Mouse (Mus musculus) forebrain, embryonic 15.5 days (tissue): ENCODE measurements around the gene Fam71e1. TPM values are rescaled to one million over a fixed set of nuclear protein-coding genes. Genes with fewer than 3 reads are reported as not detected.

Source experiments
- ATAC-seq: fragments of 200-750 bp; cut with Nextera tagmentation; replicated peaks from 2 replicates; pipeline ENCODE4 v1.8.0; 2017; ENCODE audit warnings: mild to moderate bottlenecking, moderate TSS enrichment, moderate library complexity
- H3K27ac ChIP-seq: fragments of 300-500 bp; sonication (generic); replicated peaks from 2 replicates; pipeline ENCODE4 v1.5.1; 2015; ENCODE audit warnings: mild to moderate bottlenecking, inconsistent platforms
- H3K27me3 ChIP-seq: fragments of 300-500 bp; sonication (generic); 2 replicates; pipeline ENCODE4 v1.6.1; 2015; ENCODE audit warnings: inconsistent platforms
- H3K36me3 ChIP-seq: fragments of 300-500 bp; sonication (generic); 2 replicates; pipeline ENCODE4 v1.6.1; 2015; ENCODE audit warnings: mild to moderate bottlenecking, inconsistent platforms
- H3K4me1 ChIP-seq: fragments of 300-500 bp; sonication (generic); 2 replicates; pipeline ENCODE4 v1.6.1; 2015; ENCODE audit warnings: inconsistent platforms
- H3K4me2 ChIP-seq: fragments of 300-500 bp; sonication (generic); replicated peaks from 2 replicates; pipeline ENCODE4 v1.6.1; 2015; ENCODE audit warnings: mild to moderate bottlenecking, inconsistent platforms
- H3K4me3 ChIP-seq: fragments of 300-500 bp; sonication (generic); 2 replicates; pipeline ENCODE4 v1.5.1; 2015; ENCODE audit warnings: mild to moderate bottlenecking, inconsistent platforms
- H3K9ac ChIP-seq: fragments of 300-500 bp; sonication (generic); replicated peaks from 2 replicates; pipeline ENCODE4 v1.6.1; 2015; ENCODE audit warnings: mild to moderate bottlenecking, inconsistent platforms
- H3K9me3 ChIP-seq: fragments of 300-500 bp; sonication (generic); 2 replicates; pipeline ENCODE4 v1.6.1; 2016; ENCODE audit warnings: inconsistent platforms
- WGBS: fragments of 180-500 bp; shearing (Covaris S2); methylation state at CpG from one replicate; pipeline ENCODE4 v1.1.7; 2015; ENCODE audit warnings: mixed read lengths; 5-methylcytosine and 5-hydroxymethylcytosine counted together
- microRNA-seq: library from miRNA; unstranded; fragments of <30 nt; microRNA quantifications from one replicate; pipeline ENCODE4, GENCODE M21; 2016
- polyA plus RNA-seq: library from polyadenylated mRNA; unstranded; fragments of >200 nt; fragmentation: Nextera tagmentation; extraction: Ambion mirVana; gene quantifications from 2 replicates; pipeline ENCODE4 v1.2.1, GENCODE M21; 2015

Fam71e1 gene
- polyA plus RNA-seq, 1 experiment from 2014 or later = 30.2 TPM

DNA sequence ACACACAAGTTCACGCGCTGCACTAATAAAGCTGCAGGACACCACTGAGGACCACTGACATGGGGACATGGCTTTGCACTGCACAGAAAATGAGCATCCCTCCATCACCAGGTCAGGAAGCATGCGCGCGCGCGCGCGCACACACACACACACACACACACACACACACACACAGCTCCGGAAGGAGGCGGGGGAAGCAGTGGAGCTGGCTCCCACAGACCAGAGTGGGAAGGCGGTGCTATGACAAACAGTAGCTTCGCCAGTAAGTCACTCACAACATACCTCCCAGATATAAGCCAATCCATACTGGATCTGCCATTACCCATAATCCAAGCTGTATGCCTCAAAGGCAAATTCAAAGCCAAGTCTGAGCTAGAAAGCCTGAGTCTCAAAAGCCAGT, 50.7 kb downstream of the Fam71e1 start:
- H3K27ac ChIP-seq = no peak overlapping the region
- WGBS = 92% methylated on average over 13 of the region's 13 CpGs
- no peak overlapping the region for H3K9ac ChIP-seq
- ATAC-seq = no peak
- peaks cover 15% of the 10 kb centered on the region for H3K4me1 ChIP-seq
- peaks cover 24% of the 10 kb centered on the region for H3K36me3 ChIP-seq
- no peak overlapping the region for H3K4me3 ChIP-seq
- no peaks in the 10 kb centered on the region for H3K27me3 ChIP-seq
- H3K4me2 ChIP-seq = peak overlapping the region; percentile 97
- no peaks in the 10 kb centered on the region for H3K9me3 ChIP-seq

DNA sequence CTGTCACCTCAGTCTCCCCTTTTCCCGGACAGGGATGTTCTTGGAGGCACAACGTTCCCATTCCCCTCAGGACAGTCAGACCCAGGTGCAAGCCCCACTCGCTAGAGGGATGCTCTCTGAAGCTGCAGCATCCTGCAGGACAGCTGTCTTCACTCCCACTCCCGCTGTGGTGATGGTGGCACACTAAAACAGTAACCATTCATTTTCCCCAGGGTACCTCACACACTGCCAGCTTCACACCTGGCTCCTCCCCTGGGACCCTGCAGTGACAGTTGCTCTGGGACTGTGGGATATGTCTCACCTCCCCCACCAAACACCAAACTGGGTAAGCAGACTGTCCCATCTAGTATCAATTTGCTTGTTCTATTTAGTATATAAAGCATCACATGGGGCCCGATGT, 51.3 kb downstream of the Fam71e1 start:
- 22% methylated on average over 5 of the region's 5 CpGs for WGBS
- ATAC-seq = no peak
- H3K4me2 ChIP-seq = peak overlapping the region; percentile 97
- peaks cover 24% of the 10 kb centered on the region for H3K36me3 ChIP-seq
- H3K4me3 ChIP-seq = peak overlapping the region; percentile 65
- peaks cover 18% of the 10 kb centered on the region for H3K4me1 ChIP-seq
- H3K27ac ChIP-seq = no peak overlapping the region
- H3K27me3 ChIP-seq = no peaks in the 10 kb centered on the region
- no peaks in the 10 kb centered on the region for H3K9me3 ChIP-seq
- peak overlapping the region; percentile 51 for H3K9ac ChIP-seq

DNA sequence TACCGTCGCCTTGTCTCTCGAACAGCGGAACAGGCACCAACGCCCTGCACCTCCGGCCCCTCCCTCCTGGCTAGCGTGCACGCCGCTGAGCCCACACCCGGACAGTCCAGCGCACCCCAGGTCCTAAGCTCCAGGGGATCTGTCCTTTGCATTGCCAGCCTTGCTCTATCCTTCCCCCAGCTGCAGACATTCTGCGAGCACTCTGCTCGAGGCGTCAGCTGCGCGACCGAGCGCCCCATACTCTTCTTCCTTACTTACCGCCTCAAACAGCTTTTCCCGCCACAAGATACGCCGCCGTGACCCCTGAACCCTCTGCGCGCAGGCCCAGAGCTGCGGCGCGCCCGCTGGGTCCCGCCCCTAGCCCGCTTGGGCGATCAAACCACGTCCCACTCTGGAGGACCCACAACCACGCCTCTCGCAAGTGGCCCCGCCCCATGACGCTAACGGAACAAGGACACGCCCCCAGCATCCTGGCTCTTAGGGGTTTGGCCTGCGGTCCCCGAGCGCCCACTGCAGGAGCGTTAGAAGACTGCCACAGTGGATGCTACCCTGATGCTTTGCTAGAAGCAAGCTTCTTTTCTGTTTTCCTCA, 52.2 kb downstream of the Fam71e1 start, which contains the start of gene Pold1:
Pold1 (minus strand) TSS at position 353 of the 591 bp plus-strand sequence.
- no peaks in the 10 kb centered on the region for H3K27me3 ChIP-seq
- WGBS = under 1% methylated on average over 43 of the region's 43 CpGs
- H3K4me2 ChIP-seq = peak within 1 kb of the TSS; percentile 97
- peak within 1 kb of the TSS; percentile 55 for H3K27ac ChIP-seq
- no peaks in the 10 kb centered on the region for H3K9me3 ChIP-seq
- peak; percentile 93 for ATAC-seq
- H3K9ac ChIP-seq = peak within 1 kb of the TSS; percentile 51
- H3K36me3 ChIP-seq = peaks cover 24% of the 10 kb centered on the region
- H3K4me1 ChIP-seq = peaks cover 25% of the 10 kb centered on the region
- H3K4me3 ChIP-seq = peak within 1 kb of the TSS; percentile 65

DNA sequence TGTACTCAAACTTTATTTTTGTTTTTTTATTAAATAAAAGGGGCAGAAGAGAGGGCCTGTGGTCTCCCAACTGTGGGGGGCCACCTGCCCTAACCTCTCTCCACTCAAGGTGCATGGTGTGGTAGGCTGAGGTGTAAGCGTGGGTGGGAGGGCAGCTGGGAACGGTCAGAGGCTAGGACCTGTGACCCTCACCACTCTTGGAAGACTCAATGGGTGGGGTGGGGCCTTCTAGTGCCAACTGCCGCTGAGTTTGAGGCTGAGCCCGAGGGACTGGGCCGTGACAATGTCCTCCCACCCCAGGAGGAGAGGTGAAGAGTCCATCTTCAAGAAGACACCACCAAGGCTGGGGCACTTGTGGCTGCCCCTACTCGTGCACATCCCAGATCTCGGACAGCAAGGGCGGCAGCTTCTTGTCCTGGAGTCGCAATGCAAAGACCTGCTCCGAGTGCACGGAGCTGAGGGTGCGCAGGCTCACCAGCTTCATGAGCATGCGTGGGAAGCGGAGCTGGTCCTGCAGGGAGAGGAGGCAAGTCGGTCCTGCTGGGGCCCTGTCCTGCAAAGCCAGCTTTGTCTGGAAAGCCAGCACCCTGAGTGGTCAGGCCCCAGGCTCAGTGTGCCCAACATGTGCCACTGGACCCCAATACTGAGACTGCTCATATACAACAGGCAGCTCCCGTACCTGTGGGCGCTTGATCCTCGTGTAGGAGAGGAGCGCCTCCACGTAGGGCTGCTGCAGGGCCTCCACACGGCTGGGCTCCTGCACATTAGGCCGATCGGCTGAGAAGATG, 53.4 kb downstream of the Fam71e1 start:
- ATAC-seq = no peak
- WGBS = 93% methylated on average over 23 of the region's 23 CpGs

DNA sequence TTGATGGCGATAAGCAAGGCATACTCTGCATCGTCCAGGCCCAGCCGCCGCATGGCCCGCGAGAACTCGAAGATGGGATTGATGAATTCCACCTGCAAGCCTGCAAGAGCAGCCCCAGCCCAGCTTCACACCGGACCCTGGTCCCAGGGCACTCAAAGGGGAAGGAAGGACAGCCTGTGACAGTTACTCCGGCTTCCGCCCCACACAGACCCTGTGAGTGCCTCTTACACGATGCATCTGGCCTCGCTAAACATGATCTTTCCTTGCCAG, 54.0 kb downstream of the Fam71e1 start:
- WGBS = 96% methylated on average over 12 of the region's 12 CpGs
- Histone ChIP-seq H3K27me3 (0 out of 2 replicates have a peak, but pooled peaks cover 1% of the 10 kb centered on the region), H3K9ac (no peak overlapping the region), H3K36me3 (peaks cover 24% of the 10 kb centered on the region), H3K4me3 (no peak overlapping the region), H3K27ac (no peak overlapping the region), H3K4me2 (no peak overlapping the region), H3K4me1 (peaks cover 29% of the 10 kb centered on the region), H3K9me3 (no peaks in the 10 kb centered on the region)
- no peak for ATAC-seq

More for the DNA sequence above, 53.4 kb downstream of the Fam71e1 start:
- Histone ChIP-seq H3K9ac (no peak overlapping the region), H3K9me3 (no peaks in the 10 kb centered on the region), H3K27ac (no peak overlapping the region), H3K36me3 (peaks cover 24% of the 10 kb centered on the region), H3K4me2 (no peak overlapping the region), H3K27me3 (no peaks in the 10 kb centered on the region), H3K4me1 (peaks cover 29% of the 10 kb centered on the region), H3K4me3 (no peak overlapping the region)

Small RNA genes lying within 50 kb of the gene (microRNA-seq; reads per million reads assigned to microRNA genes)
- not detected for gene Mir7052
- gene Mir7053 = 0.66 reads per million

Other genes starting within 250 kb of the Fam71e1 start
- 0.72 and 1.2 TPM in 2 replicates for gene 1700028J19Rik, start 249.9 kb upstream of the Fam71e1 start, polyA plus RNA-seq
- gene 2410002F23Rik, start 249.9 kb upstream of the Fam71e1 start, polyA plus RNA-seq = 219 and 222 TPM in 2 replicates
- gene Acp4, start 239.2 kb upstream of the Fam71e1 start, polyA plus RNA-seq = not detected in 2 replicates
- not detected in 2 replicates for gene Gm15517, start 235.1 kb upstream of the Fam71e1 start, polyA plus RNA-seq
- 3.7 TPM in 2 replicates for gene Clec11a, start 189.7 kb upstream of the Fam71e1 start, polyA plus RNA-seq
- 22.0 and 24.2 TPM in 2 replicates for gene Shank1, start 186.3 kb upstream of the Fam71e1 start, polyA plus RNA-seq
- gene Syt3, start 112.5 kb upstream of the Fam71e1 start, polyA plus RNA-seq = 24.5 and 26.7 TPM in 2 replicates
- gene 1700008O03Rik, start 110.8 kb upstream of the Fam71e1 start, polyA plus RNA-seq = 1.1 and 1.4 TPM in 2 replicates
- gene Lrrc4b, start 67.6 kb upstream of the Fam71e1 start, polyA plus RNA-seq = 15.6 and 15.7 TPM in 2 replicates
- gene Aspdh, start 31.2 kb upstream of the Fam71e1 start, polyA plus RNA-seq = 4.3 and 5.8 TPM in 2 replicates
- gene Josd2, start 28.6 kb upstream of the Fam71e1 start, polyA plus RNA-seq = 52.5 and 56.6 TPM in 2 replicates
- 133 and 138 TPM in 2 replicates for gene Emc10, start 52 bp upstream of the Fam71e1 start, polyA plus RNA-seq
- 0.13 and 0.15 TPM in 2 replicates for gene Mybpc2, start 28.1 kb downstream of the Fam71e1 start, polyA plus RNA-seq
- not detected in 2 replicates for gene Spib, start 35.5 kb downstream of the Fam71e1 start, polyA plus RNA-seq
- gene Pold1, start 52.3 kb downstream of the Fam71e1 start, polyA plus RNA-seq = 46.9 and 54.1 TPM in 2 replicates
- gene Nr1h2, start 57.4 kb downstream of the Fam71e1 start, polyA plus RNA-seq = 70.5 and 79.5 TPM in 2 replicates
- gene Napsa, start 75.8 kb downstream of the Fam71e1 start, polyA plus RNA-seq = 1.0 and 1.6 TPM in 2 replicates
- 2.6 and 3.3 TPM in 2 replicates for gene Kcnc3, start 94.1 kb downstream of the Fam71e1 start, polyA plus RNA-seq
- gene Myh14, start 174.3 kb downstream of the Fam71e1 start, polyA plus RNA-seq = 1.3 and 1.5 TPM in 2 replicates
- gene Izumo2, start 212.2 kb downstream of the Fam71e1 start, polyA plus RNA-seq = not detected in 2 replicates